Mouse (Mus musculus): ENCODE results near the gene Nr6a1.

The Nr6a1 gene

GRCm38 (mm10) chr2:38927115-38927979, at the start of gene Nr6a1:
Gene Nr6a1, minus strand, starts transcription at chr2:38927688.
- in situ Hi-C loops (cut with MboI; ENCODE audit: low sequenced_read_pairs): loop anchor here (5.0 kb wide), 1 partner anchor 70 kb away; the partner anchor contains the start of gene Wdr38

DNA sequence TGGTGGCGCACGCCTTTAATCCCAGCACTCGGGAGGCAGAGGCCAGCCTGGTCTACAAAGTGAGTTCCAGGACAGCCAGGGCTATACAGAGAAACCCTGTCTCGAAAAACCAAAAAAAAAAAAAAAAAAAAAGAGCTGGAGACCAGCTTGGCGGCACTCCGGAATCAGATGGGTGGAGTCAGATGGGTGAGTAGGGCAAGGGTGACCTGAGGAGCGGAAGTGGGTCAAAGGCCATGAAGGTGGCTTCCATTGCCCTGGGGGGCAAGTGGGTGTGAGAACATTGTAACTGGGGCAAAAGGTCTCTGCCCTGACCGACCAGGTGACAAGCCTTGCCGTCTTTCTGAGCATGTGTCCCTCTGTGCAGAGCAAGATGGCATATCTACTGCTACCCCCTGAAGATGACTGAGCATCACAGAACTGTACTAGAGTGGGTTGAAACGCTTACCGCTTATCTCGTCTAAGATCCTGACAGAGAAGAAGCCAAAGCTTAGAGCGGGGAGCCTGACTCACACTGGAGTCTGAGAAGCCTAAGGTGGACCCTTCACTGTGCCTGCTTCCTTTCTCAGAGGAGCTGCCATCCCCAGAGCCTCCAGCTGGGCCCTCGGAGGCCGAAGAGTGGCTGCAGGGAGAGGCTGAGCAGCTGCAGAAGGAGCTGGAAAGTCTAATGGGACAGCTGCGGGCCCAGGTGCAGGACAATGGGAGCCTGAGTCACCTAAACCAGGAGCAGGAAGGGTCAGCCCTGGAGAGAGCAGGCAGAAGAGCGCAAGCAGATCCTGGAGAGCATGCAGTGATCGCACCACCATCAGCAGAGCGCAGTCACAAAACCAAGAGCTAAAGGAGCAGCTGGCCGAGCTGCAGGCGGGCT, 48.7 kb upstream of the Nr6a1 start:
- in situ Hi-C loops (cut with MboI; ENCODE audit: low sequenced_read_pairs): no loop called here

DNA sequence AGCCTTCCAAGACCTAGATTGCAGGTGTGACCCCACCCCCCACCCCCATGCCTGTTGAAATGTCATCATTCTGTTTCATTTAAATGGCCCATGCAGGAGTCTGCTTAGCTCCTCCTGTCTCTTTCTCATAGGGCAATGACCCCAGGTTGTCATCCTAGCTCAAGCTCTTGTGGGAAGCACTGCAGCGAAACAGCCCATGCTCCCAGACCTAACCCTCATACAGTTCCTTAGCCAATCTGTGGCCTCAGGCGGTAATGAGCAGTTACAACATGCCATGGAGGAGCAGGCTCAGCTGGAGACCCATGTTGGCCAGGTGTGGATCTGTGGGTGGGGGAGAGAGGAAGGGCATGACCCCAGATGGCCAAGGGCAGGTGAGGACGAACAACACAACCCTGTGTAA, 47.7 kb upstream of the Nr6a1 start:
- in situ Hi-C loops (cut with MboI; ENCODE audit: low sequenced_read_pairs): no loop called here

- in situ Hi-C loops (cut with MboI; ENCODE audit: low sequenced_read_pairs): no loop called here
Observed at GRCm38 (mm10) chr2:38974171-38974570, 46.7 kb upstream of the Nr6a1 start.

- in situ Hi-C loops (cut with MboI; ENCODE audit: low sequenced_read_pairs): no loop called here
Observed at GRCm38 (mm10) chr2:38973701-38974100, 46.2 kb upstream of the Nr6a1 start.

DNA sequence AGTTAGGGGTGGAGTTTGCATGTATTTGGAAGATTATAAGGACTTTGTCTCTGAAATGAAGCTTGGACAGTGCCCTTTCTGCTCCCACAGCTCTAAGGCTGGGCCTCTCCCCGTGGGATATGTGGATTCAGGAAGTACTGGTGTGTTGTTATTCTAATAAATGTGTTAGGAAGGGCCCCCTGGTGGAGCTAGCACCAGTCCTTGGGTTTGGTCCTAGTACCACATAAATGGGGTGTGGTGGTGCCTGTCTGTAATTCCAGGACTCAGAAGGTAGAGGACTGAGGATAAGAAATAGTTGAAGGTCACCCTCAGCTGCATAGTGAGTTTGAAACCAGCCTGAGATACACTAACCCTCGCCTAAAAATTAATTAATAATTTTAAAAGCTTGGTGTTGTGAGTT, 45.7 kb upstream of the Nr6a1 start:
- in situ Hi-C loops (cut with MboI; ENCODE audit: low sequenced_read_pairs): no loop called here

GRCm38 (mm10) chr2:38970057-38970456, 42.6 kb upstream of the Nr6a1 start:
- in situ Hi-C loops (cut with MboI; ENCODE audit: low sequenced_read_pairs): no loop called here

GRCm38 (mm10) chr2:38969650-38970049, 42.2 kb upstream of the Nr6a1 start:
- in situ Hi-C loops (cut with MboI; ENCODE audit: low sequenced_read_pairs): no loop called here

DNA sequence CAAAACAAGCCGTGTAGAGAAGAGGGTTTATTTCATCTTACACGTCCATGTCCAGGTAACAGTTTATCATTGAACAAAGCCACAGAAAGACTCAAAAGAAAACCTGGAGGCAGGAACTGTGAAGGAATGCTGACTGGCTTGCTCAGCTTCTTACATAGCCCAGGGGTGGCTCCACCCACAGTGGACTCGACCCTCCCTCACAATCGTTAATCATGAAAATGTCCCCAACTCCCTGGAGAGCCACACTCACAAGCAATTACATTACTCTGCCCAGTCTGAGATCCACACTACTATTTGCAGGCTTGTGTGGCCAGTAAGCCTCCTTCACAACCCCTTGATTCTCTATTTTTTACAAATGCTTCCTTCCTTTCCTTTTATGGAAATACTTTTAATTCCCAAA, 36.7 kb upstream of the Nr6a1 start:
- in situ Hi-C loops (cut with MboI; ENCODE audit: low sequenced_read_pairs): no loop called here

DNA sequence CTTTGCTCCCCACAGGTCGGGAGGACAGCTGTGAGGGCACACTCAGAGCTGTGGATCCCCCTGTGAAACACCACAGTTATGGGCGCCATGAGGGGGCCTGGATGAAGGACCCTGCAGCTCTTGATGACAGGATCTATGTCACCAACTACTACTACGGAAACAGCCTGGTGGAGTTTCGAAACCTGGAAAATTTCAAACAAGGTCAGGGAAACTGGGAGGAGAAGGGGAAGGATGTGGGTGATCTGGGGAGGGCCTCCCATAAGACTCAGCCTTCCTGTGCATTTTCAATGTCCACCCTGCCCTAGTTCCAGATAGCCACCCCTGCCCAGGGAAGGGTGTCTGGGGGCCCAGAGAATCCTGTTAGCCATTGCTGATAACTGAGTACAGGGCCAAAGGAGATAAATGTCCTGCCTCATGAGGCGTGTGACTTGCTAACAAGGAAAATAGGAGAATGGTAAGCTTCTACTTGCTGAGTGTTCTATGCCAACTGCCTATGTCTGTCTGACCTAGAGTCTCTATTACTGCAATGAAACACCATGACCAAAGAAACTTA, 30.3 kb upstream of the Nr6a1 start:
- in situ Hi-C loops (cut with MboI; ENCODE audit: low sequenced_read_pairs): no loop called here

DNA sequence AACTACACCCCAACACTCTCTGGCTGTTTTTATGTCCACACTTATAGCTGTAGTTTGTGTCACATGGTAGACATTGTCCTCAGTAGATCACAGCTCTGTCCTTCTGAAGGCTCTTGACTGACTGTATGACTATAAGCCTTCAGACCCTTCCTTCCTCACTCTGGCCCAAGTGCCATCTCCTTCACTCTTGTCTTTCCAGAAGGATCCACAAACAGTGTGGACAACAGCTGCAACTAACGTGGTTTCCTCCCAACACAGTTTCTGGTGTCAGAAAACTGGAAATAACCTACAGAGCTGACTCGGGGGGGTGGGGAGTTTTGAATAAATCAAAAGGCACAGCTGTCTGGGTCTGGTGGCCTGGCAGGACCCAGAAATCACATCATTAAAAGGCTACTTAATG, 28.6 kb upstream of the Nr6a1 start:
- in situ Hi-C loops (cut with MboI; ENCODE audit: low sequenced_read_pairs): no loop called here

DNA sequence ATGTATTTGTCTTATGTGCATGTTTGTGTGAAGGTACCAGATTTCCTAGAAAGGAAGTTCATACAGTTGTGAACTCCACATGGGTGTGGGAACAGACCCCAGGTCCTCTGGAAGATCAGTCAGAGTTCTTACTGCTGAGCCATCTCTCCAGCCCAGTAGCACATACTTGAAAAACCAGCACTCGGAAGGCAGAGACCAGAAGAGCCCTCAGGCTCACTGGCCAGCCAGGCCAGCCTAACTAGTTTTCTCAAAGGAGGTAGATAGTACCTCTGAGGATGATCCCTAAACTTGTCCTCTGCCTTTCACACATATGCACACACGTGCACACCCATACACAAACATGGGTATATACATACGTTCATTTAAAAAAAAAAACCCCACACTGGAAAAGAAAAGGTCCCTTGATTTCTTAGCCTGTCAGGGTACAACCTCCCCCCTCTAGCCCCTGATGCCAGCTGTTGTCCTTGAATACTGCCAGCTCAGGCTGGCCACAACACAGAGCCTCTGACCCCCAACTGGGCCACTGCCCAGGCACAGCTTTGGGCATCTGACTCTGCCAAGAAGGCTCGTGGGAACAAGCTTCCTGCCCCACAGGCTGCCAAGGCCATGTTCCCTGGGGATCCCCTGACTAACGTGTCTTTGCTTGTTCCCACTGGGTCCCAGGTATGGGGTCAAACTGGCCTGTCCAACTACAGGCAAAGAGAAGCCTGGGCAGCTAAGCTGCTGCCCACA, 25.8 kb upstream of the Nr6a1 start:
- in situ Hi-C loops (cut with MboI; ENCODE audit: low sequenced_read_pairs): no loop called here

- in situ Hi-C loops (cut with MboI; ENCODE audit: low sequenced_read_pairs): no loop called here
Observed at GRCm38 (mm10) chr2:38950281-38950719, 22.8 kb upstream of the Nr6a1 start.

GRCm38 (mm10) chr2:38947566-38947965, 20.1 kb upstream of the Nr6a1 start:
- in situ Hi-C loops (cut with MboI; ENCODE audit: low sequenced_read_pairs): no loop called here

- in situ Hi-C loops (cut with MboI; ENCODE audit: low sequenced_read_pairs): no loop called here
Observed at GRCm38 (mm10) chr2:38944460-38945161, 17.1 kb upstream of the Nr6a1 start.

DNA sequence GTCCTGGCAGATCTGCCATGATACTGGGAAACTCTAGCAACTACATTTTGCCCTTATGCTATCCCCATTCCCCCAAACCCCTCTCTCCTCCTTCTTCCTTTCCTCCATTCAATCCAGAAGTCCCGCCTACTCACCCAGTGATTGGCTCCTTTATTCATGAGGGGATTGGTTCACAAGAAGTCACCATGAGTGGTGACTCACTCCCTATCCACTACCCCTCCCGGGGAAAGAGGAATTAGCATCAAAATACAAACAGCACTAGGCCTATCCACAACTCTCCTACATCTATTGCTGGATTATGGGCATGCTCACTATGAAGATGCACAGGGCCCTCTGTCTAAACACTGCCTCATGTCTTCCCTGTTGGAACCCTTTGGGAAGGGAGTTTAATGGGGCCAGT, 16.5 kb upstream of the Nr6a1 start:
- in situ Hi-C loops (cut with MboI; ENCODE audit: low sequenced_read_pairs): no loop called here

- in situ Hi-C loops (cut with MboI; ENCODE audit: low sequenced_read_pairs): no loop called here
Observed at GRCm38 (mm10) chr2:38943161-38943560, 15.7 kb upstream of the Nr6a1 start.

DNA sequence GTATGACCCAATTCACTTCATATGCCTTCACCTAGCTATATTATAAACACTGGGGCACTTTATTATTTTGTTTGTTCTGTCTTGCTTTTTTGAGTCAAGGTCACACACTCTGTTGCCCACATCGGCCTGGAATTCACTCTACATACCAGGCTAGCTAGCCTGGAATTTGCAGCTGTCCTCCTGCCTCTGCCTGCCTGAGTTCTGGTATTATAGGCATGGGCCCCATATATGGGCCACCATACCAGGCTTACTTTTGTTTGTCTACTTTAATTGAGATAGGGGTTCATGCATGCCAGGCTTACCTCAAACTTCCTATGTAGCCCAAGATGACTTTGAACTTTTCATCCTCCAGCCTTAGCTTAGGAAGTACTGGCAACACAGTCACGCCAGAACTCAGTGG, 14.4 kb upstream of the Nr6a1 start:
- in situ Hi-C loops (cut with MboI; ENCODE audit: low sequenced_read_pairs): no loop called here

GRCm38 (mm10) chr2:38941426-38941825, 13.9 kb upstream of the Nr6a1 start:
- in situ Hi-C loops (cut with MboI; ENCODE audit: low sequenced_read_pairs): no loop called here

- in situ Hi-C loops (cut with MboI; ENCODE audit: low sequenced_read_pairs): loop anchor here (10.0 kb wide), 1 partner anchor 246 kb away; no protein-coding TSS in a partner anchor
Observed at GRCm38 (mm10) chr2:38939047-38939446, 11.6 kb upstream of the Nr6a1 start.

All from CH12F3 (cell line).